Mouse (Mus musculus) liver, adult 2 months (tissue): ENCODE data around the gene Gm48552. TPM values are rescaled to one million over a fixed set of nuclear protein-coding genes. Genes with fewer than 3 reads are reported as not detected.
A peak's percentile ranks its signal among the peaks of the same experiment; 100 is the strongest.

Experiments used
- DNase-seq: peaks from one replicate; pipeline ENCODE4 v3.0.0-alpha.2; 2011; ENCODE audit warnings: low read depth, low spot score; ENCODE audit errors: extremely low read depth
- H3K27ac ChIP-seq: fragments of 200-500 bp; replicated peaks from 2 replicates; pipeline ENCODE4 v1.5.1; 2012; ENCODE audit warnings: low read depth, mild to moderate bottlenecking, control low read depth, inconsistent platforms, low read length; ENCODE audit not compliant: insufficient read depth
- H3K27me3 ChIP-seq: fragments of 200-500 bp; 2 replicates; pipeline ENCODE4 v1.6.1; 2012; ENCODE audit warnings: mild to moderate bottlenecking, moderate library complexity, low read length, inconsistent platforms; ENCODE audit not compliant: control insufficient read depth, insufficient read depth
- H3K36me3 ChIP-seq: fragments of 200-500 bp; 2 replicates; pipeline ENCODE4 v1.6.1; 2012; ENCODE audit warnings: low read length, inconsistent platforms; ENCODE audit not compliant: control insufficient read depth, insufficient read depth
- H3K4me1 ChIP-seq: fragments of 200-500 bp; 2 replicates; pipeline ENCODE4 v1.6.1; 2011; ENCODE audit warnings: low read length; ENCODE audit not compliant: control insufficient read depth, insufficient read depth
- H3K4me3 ChIP-seq: fragments of 200-500 bp; 2 replicates; pipeline ENCODE4 v1.5.1; 2011; ENCODE audit warnings: low read depth, mild to moderate bottlenecking, control low read depth, low read length, moderate library complexity; ENCODE audit not compliant: insufficient read depth
- H3K79me2 ChIP-seq: fragments of 200-500 bp; 2 replicates; pipeline ENCODE4 v1.6.1; 2012; ENCODE audit warnings: inconsistent platforms, mild to moderate bottlenecking, low read length, moderate library complexity; ENCODE audit not compliant: control insufficient read depth, insufficient read depth
- H3K9ac ChIP-seq: fragments of 200-500 bp; 2 replicates; pipeline ENCODE4 v1.6.1; 2012; ENCODE audit warnings: low read depth, mild to moderate bottlenecking, control low read depth, inconsistent platforms, low read length
- CTCF ChIP-seq: fragments of 200-500 bp; IDR thresholded peaks from 2 replicates; pipeline ENCODE4 v1.5.1; 2011; ENCODE audit warnings: low read depth, low read length, control low read depth
- POLR2A ChIP-seq: fragments of 200-500 bp; IDR thresholded peaks from 2 replicates; pipeline ENCODE4 v1.6.1; 2011; ENCODE audit warnings: low read length, control low read depth; ENCODE audit not compliant: insufficient read depth; ENCODE audit errors: extremely low read depth
- WGBS: fragments of 180-500 bp; shearing (Covaris S2); methylation state at CpG from one replicate; pipeline ENCODE4 v1.1.7; 2018; 5-methylcytosine and 5-hydroxymethylcytosine counted together
- polyA plus RNA-seq: library from polyadenylated mRNA; depleted of rRNA; stranded (reverse); fragments of >200 nt; gene quantifications from 2 replicates; pipeline ENCODE4 v1.2.3, GENCODE M21; 2012
- total RNA-seq: library from RNA; depleted of rRNA; stranded (reverse); fragments of >200 nt; gene quantifications from 2 replicates; pipeline ENCODE4 v1.2.3, GENCODE M21; 2014

The Gm48552 gene
- total and polyA plus RNA-seq, 2 experiments = 1.4 TPM; not detected in 1

DNA sequence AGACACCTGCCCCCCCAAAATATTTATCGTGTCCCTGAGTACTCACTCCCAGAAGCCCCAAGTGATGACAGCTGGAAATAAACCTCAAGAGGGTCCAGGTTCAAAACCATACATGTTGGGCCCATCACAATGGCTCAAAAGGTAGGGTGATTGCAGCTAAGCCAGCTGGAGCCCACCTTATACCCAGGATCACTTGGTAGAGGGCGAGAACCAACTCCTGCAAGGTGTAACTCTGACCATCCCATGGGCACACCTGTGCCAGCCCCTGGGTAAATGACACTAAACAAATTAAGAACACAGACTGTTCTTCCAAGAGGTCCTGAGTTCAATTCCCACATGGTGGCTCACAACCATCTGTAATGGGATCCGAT is 9.6 kb upstream of the Gm48552 start:
- H3K4me3 ChIP-seq = peak overlapping the region; percentile 57
- no peak for DNase-seq
- peaks cover 17% of the 10 kb centered on the region; the same call in 1 of the 2 replicates for H3K79me2 ChIP-seq
- 65% methylated on average over 3 of the region's 3 CpGs for WGBS
- no peak overlapping the region; the same call in 1 of the 2 replicates for H3K9ac ChIP-seq
- no peak for TF ChIP-seq CTCF
- no peak for TF ChIP-seq POLR2A
- H3K4me1 ChIP-seq = peaks cover 10% of the 10 kb centered on the region
- no peaks in the 10 kb centered on the region for H3K36me3 ChIP-seq
- H3K27me3 ChIP-seq = no peaks in the 10 kb centered on the region
- no peak overlapping the region for H3K27ac ChIP-seq

DNA sequence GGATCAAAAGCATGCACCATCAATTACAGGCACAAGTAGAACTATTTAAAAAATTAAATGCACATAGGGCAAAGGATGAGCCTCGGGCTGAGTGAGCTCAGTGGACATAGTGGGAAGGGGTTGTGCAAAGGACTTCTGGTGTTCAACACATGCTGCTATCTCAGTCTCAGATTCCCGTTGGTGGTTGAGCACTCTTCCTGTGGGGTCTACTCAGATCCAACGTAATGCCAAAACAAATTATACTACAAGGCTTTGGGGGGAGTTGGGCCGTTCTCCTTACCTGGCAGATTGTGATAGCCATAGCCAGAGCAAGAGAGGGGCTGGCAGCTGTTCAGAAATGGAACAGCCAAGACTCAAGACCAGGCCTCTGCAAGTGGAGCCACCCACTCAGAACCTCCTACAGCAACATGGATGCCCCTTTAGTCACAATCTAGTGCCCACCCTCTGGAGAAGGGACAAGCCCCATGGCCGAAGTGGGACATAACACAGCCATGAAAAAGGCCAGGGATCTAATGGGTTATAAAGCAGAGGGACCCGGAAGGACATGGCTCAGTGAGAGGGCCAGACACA is 8.9 kb upstream of the Gm48552 start:
- Histone ChIP-seq H3K27me3 (no peaks in the 10 kb centered on the region), H3K27ac (no peak overlapping the region), H3K79me2 (peaks cover 19% of the 10 kb centered on the region), H3K9ac (no peak overlapping the region), H3K4me3 (no peak overlapping the region), H3K4me1 (peaks cover 11% of the 10 kb centered on the region), H3K36me3 (no peaks in the 10 kb centered on the region)
- DNase-seq = no peak
- TF ChIP-seq CTCF = no peak
- TF ChIP-seq POLR2A = no peak
- WGBS = 89% methylated on average over 6 of the region's 6 CpGs

DNA sequence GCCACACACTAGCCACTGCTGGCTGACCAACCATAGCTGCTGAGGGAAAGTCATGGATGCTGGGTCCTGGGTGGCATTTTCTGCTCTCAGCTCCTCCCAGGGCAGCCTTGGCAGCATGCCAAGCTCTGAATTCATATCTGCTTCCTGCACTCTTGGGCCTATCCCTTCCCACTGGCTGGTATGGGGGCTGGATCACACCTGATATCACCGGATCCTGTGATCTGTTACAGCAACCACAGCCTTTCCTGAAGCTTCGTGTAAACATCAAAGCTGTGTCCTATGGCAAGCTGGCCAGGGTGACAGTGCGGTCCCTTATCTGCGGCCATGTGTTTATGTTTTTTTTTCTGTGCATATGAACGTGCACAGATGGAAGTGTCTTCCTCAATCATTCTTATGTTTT is 6.8 kb upstream of the Gm48552 start:
- no peak for DNase-seq
- no peak overlapping the region for H3K4me3 ChIP-seq
- H3K27ac ChIP-seq = no peak overlapping the region
- H3K9ac ChIP-seq = no peak overlapping the region
- no peaks in the 10 kb centered on the region for H3K36me3 ChIP-seq
- 70% methylated on average over 5 of the region's 5 CpGs for WGBS
- TF ChIP-seq CTCF (no peak), POLR2A (no peak)
- peaks cover 16% of the 10 kb centered on the region for H3K4me1 ChIP-seq
- H3K79me2 ChIP-seq = peaks cover 19% of the 10 kb centered on the region
- no peaks in the 10 kb centered on the region for H3K27me3 ChIP-seq

DNA sequence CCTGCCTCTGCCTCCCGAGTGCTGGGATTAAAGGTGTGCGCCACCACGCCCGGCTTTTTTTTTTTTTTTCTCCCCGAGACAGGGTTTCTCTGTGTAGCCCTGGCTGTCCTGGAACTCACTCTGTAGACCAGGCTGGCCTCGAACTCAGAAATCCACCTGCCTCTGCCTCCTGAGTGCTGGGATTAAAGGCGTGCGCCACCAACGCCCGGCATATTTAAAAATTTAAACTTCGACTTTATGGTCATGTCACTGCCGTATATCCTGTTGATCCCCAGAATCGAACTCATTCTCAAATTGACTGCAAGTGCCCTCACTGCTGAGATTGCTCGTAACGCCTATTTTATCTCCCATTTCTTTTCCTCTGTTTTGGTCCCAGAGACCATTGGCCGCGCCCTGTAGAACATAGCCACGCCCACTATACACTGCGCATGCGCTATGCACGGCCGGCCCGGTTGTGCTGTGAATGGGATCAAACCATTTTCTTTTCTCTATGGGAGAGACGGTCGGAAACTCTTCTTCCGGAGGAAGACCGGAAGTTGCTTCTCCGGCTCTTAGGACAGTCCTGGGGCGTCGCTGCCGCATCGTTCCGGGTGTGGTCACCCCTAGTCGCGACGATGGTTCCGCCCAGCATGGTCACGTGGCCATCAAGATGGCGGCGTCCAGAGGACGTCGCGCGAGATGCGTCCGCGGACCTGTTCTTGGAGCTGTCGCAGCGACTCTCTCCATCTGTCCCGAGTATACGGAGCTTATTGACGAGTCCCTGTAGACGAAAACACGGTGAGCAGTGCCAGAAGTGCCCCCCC is 4.8 kb upstream of the Gm48552 start, which contains the start of the genes Dohh and Gm48551:
Gene Dohh, plus strand, starts transcription at position 627 of the 803 bp plus-strand sequence.
Gene Gm48551, plus strand, starts transcription at position 665 of the 803 bp plus-strand sequence.
- Histone ChIP-seq H3K4me1 (peaks cover 11% of the 10 kb centered on the region), H3K79me2 (peaks cover 13% of the 10 kb centered on the region), H3K4me3 (peak within 1 kb of the TSS; percentile 88), H3K9ac (peak within 1 kb of the TSS; percentile 89), H3K36me3 (0 out of 2 replicates have a peak, but pooled peaks cover 1% of the 10 kb centered on the region), H3K27ac (peak within 1 kb of the TSS; percentile 70), H3K27me3 (no peaks in the 10 kb centered on the region)
- DNase-seq = peak; percentile 97
- TF ChIP-seq POLR2A (peak; percentile 84), CTCF (no peak)
- 3% methylated on average over 52 of the region's 54 CpGs for WGBS

DNA sequence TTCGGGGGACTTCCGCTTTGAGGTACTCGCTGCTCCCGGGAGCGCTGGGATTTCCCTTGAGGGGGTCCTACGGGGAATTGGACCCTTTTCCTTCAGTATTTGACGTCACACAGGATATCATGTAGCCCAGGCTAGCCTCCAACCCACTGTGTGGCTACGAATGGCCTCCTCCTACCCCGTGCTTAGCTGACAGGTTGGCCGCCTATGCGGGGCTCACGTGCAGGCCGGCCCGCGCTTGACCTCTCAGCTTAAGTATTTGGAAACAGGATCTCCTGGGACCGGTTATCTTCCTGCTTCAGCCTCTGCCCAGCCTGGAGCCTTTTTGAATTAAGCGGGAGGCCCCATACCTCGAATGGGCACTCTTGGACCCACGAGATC is 4.2 kb upstream of the Gm48552 start:
- TF ChIP-seq POLR2A (no peak), CTCF (no peak)
- Histone ChIP-seq H3K9ac (peak overlapping the region; percentile 89), H3K4me3 (peak overlapping the region; percentile 88), H3K27me3 (no peaks in the 10 kb centered on the region), H3K79me2 (peaks cover 13% of the 10 kb centered on the region), H3K4me1 (peaks cover 14% of the 10 kb centered on the region), H3K36me3 (0 out of 2 replicates have a peak, but pooled peaks cover 1% of the 10 kb centered on the region), H3K27ac (peak overlapping the region; percentile 70)
- WGBS = under 1% methylated on average over 19 of the region's 19 CpGs
- no peak for DNase-seq
